Mouse (Mus musculus): ENCODE measurements at regions not wholly inside any gene's neighbourhood (a gene's known extent, or its start where the extent isn't known, plus 50 kb on each side); places are given as distances from the start of the nearest gene placed in this dataset.

DNA sequence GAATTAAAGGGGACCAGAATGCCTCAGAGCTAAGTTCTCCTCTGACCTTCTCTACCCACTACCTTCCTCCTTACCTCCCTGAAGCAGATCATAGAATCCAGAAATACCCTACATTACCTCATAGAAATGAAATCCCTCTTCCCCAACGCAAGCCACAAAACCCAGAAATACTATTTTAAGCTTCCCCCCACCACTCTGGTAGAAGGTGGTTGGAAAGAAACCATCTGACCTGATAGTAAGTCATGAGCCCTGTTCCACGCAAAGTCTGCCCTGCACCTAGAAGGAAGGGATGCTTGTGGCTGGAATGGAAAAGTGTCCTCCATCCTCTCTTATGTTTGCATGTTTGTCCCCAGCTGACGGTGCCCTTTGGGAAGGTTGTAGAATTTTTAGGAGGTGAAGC, 283.8 kb downstream of the Spry2 start:
- no peaks in the 10 kb centered on the region for H3K27me3 ChIP-seq (replicated peaks)
- WGBS, result 94% methylated on average over 3 of the region's 3 CpGs
- no peak overlapping the region for H3K4me3 ChIP-seq
- H3K36me3 ChIP-seq, result no peaks in the 10 kb centered on the region
- no peaks in the 10 kb centered on the region for H3K9me3 ChIP-seq
- ATAC-seq (ENCODE audit: low FRiP score, low read depth), result no peak
- no peak overlapping the region for H3K9ac ChIP-seq
- H3K4me1 ChIP-seq, result no peaks in the 10 kb centered on the region
- no peak overlapping the region for H3K4me2 ChIP-seq (replicated peaks)
- H3K27ac ChIP-seq, result no peak overlapping the region

DNA sequence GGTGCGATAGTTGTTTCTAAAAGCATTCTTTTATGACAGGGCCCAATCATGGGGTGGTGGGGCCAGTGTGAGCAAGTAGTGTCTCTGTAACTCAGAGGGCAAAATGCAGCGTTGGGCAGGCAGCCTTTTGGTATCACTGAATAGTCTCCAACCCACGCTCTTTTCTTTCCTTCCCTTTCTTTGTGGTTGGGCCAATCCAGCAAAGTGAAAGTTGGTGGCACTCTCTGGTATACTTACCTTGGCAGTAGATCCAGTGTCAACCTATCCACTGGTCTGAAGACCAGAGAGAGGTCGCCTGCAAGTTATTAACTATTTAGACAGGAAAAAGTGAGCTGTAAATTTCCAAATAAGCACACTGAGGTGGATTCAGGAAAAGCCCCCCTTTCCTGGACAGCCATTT, 287.8 kb downstream of the Spry2 start:
- Histone ChIP-seq H3K4me1 (no peaks in the 10 kb centered on the region), H3K27me3 (replicated peaks) (no peaks in the 10 kb centered on the region), H3K36me3 (no peaks in the 10 kb centered on the region), H3K4me3 (no peak overlapping the region), H3K9me3 (no peaks in the 10 kb centered on the region), H3K27ac (no peak overlapping the region), H3K4me2 (replicated peaks) (no peak overlapping the region), H3K9ac (no peak overlapping the region)
- ATAC-seq (ENCODE audit: low FRiP score, low read depth), result no peak
- 87% methylated on average over 4 of the region's 4 CpGs for WGBS

DNA sequence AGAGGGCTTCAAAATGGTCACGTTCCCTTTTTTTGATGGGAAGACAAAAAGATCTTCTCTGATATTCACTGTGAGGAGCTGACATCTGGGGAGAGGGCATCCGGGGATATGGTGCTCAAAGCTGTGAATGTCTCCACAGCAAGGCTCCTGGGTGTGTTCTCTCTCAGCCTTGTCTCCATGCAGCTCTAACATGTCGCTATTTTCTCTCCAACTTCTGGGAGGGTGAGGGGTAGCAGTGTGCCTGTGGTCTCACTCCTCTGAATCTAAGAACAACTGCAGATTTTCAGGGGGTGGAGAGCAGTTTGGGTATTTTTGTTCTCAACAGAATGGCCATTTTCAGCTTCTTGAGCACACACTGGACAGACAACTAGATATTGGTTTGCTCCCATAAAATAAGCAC, 290.1 kb downstream of the Spry2 start:
- Histone ChIP-seq H3K9me3 (no peaks in the 10 kb centered on the region), H3K27me3 (replicated peaks) (no peaks in the 10 kb centered on the region), H3K27ac (no peak overlapping the region), H3K4me2 (replicated peaks) (no peak overlapping the region), H3K4me1 (no peaks in the 10 kb centered on the region), H3K4me3 (no peak overlapping the region), H3K9ac (no peak overlapping the region), H3K36me3 (no peaks in the 10 kb centered on the region)
- ATAC-seq (ENCODE audit: low FRiP score, low read depth), result no peak
- WGBS, result 87% methylated on average over 3 of the region's 3 CpGs

DNA sequence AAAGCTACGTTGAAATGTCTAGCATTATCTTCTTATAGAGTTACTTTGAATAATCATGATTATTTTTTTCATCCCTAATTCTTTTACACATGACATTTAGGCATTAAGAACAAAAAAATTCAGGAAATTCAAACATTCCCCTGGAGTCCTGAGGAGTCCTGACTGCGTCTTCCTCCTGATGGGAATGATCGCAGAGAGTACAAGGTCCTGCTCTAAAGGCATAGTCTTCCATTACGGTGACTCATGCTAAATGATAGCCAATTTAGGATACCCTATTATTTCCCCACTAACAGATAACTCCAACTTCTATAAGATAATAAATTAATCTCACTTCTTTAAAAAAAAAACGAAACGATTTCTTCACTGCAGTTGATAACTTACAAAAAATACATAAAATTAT, 292.2 kb downstream of the Spry2 start:
- Histone ChIP-seq H3K4me1 (no peaks in the 10 kb centered on the region), H3K9ac (no peak overlapping the region), H3K27me3 (replicated peaks) (no peaks in the 10 kb centered on the region), H3K27ac (no peak overlapping the region), H3K4me2 (replicated peaks) (no peak overlapping the region), H3K4me3 (no peak overlapping the region), H3K9me3 (0 out of 2 replicates have a peak, but pooled peaks cover 5% of the 10 kb centered on the region), H3K36me3 (no peaks in the 10 kb centered on the region)
- WGBS, result 92% methylated on average over 6 of the region's 6 CpGs
- no peak for ATAC-seq (ENCODE audit: low FRiP score, low read depth)

DNA sequence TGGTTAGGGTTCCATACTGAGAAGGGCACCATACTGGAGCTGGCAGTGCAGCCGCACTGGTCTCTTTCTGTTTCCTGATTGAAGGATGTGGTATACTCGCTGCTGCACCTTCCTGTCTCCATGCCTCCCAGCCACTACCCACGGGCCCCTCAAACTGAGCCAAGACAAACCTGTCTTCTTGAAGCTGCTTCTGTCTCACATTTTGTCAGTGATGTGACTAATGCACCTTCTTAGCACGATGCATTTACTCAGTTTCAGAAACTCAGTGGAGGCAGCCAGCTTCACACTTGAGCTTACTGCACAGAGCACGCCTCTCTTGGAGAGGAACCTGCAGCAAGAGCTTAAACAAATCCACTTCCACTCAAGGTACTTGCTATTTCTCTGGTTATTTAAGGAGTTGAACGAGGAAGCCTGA, 293.6 kb downstream of the Spry2 start:
- 84% methylated on average over 6 of the region's 6 CpGs for WGBS
- H3K9me3 ChIP-seq, result 0 out of 2 replicates have a peak, but pooled peaks cover 5% of the 10 kb centered on the region

DNA sequence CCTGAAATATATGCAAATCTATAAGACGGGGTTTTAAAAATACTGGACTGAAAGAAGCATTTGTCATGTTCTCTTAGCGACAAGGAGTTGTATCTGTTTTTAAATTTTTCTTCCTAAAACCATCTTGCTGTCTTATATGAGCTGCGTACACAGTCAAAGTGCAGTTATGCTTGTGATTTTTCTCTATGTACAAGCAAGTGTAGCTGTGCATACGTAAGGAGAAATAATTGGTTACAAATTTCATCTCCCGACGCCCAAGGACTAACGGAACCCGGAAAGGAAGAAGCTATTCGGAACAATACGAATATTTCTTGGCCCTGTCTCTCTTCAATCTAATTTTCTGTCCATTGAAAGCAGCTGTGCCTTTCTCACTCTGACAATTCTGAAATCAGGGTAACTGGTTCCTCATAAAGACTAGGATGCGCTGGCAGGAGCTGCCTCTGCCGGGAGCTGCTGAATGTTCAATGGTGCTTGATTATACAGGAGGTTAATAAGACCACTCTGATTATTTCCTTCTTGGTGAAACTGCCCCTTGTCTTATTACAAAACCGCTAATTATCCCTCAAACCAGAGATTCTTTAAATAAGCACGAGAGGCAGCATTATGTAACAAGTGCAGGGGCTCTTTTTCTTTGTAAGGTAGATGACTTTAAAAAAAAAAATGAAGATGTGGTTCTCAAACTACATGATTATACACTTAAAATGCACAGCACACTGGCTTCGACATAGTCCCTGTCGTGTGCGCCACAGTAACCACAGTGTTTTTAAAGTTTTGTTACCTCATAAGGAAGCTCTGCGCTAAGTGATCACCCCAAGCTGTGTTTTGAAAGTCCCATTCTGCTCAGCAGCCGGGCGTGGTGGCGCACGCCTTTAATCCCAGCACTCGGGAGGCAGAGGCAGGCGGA, 296.8 kb downstream of the Spry2 start:
- ATAC-seq (ENCODE audit: low FRiP score, low read depth), result no peak; the same call in 1 of the 2 replicates
- H3K27ac ChIP-seq, result no peak overlapping the region
- no peak overlapping the region for H3K4me2 ChIP-seq (replicated peaks)
- 90% methylated on average over 24 of the region's 24 CpGs for WGBS
- no peaks in the 10 kb centered on the region for H3K36me3 ChIP-seq
- no peaks in the 10 kb centered on the region for H3K27me3 ChIP-seq (replicated peaks)
- H3K4me1 ChIP-seq, result no peaks in the 10 kb centered on the region
- H3K9me3 ChIP-seq, result 0 out of 2 replicates have a peak, but pooled peaks cover 5% of the 10 kb centered on the region
- no peak overlapping the region for H3K9ac ChIP-seq
- H3K4me3 ChIP-seq, result no peak overlapping the region

More for the DNA sequence above, 293.6 kb downstream of the Spry2 start:
- Histone ChIP-seq H3K4me1 (no peaks in the 10 kb centered on the region), H3K36me3 (no peaks in the 10 kb centered on the region), H3K27ac (no peak overlapping the region), H3K4me2 (replicated peaks) (no peak overlapping the region), H3K4me3 (no peak overlapping the region), H3K27me3 (replicated peaks) (no peaks in the 10 kb centered on the region), H3K9ac (no peak overlapping the region)
- ATAC-seq (ENCODE audit: low FRiP score, low read depth), result no peak

DNA sequence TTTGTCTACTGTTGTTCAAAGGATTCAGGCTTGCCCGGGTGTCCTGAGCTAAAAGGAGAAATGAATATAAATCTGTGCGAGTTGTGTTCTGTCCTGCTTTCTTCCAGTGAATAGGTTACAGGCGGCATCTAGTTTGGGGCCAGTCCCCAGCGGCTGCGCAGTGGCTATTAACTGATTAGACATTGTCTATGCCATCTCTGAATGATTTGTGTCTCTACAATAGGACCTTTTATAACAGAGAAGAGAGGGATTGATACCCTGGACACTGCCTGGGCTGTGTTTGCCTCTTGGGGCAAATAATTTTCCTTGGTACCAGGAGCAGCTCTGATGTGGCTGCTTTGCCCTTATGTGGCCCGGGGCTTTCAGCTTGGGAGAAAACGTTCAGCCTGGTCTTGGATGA, 306.9 kb downstream of the Spry2 start:
- no peak overlapping the region for H3K27ac ChIP-seq
- no peak overlapping the region for H3K4me2 ChIP-seq (replicated peaks)
- 47% methylated on average over 7 of the region's 7 CpGs for WGBS
- H3K4me3 ChIP-seq, result no peak overlapping the region
- H3K4me1 ChIP-seq, result no peaks in the 10 kb centered on the region
- H3K9ac ChIP-seq, result no peak overlapping the region
- H3K9me3 ChIP-seq, result no peaks in the 10 kb centered on the region
- peak; percentile 51 for ATAC-seq (ENCODE audit: low FRiP score, low read depth)
- no peaks in the 10 kb centered on the region for H3K27me3 ChIP-seq (replicated peaks)
- H3K36me3 ChIP-seq, result no peaks in the 10 kb centered on the region

DNA sequence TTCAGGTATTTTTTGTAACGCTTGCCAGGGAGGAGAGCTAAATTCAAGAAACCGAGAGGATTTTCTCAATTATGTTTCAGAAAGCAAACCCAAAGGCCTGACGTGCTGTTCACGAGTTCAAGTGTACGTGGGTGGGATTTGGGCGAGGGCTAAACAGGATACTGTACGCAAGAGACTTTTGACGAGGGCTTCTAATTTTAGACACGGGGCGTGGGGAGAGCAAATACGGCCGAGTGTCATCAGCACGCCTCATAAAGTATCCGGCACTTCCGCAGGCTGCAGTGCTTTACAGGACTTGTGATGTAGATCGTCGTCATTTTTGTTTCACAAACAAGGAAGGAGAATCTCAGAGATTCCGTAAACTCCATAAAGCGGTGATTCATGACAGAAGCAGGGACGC, 307.4 kb downstream of the Spry2 start:
- Histone ChIP-seq H3K27me3 (replicated peaks) (no peaks in the 10 kb centered on the region), H3K9ac (no peak overlapping the region), H3K36me3 (no peaks in the 10 kb centered on the region), H3K4me3 (no peak overlapping the region), H3K9me3 (no peaks in the 10 kb centered on the region), H3K27ac (no peak overlapping the region), H3K4me1 (no peaks in the 10 kb centered on the region), H3K4me2 (replicated peaks) (no peak overlapping the region)
- peak; percentile 14; the same call in 1 of the 2 replicates for ATAC-seq (ENCODE audit: low FRiP score, low read depth)
- WGBS, result 77% methylated on average over 20 of the region's 20 CpGs

DNA sequence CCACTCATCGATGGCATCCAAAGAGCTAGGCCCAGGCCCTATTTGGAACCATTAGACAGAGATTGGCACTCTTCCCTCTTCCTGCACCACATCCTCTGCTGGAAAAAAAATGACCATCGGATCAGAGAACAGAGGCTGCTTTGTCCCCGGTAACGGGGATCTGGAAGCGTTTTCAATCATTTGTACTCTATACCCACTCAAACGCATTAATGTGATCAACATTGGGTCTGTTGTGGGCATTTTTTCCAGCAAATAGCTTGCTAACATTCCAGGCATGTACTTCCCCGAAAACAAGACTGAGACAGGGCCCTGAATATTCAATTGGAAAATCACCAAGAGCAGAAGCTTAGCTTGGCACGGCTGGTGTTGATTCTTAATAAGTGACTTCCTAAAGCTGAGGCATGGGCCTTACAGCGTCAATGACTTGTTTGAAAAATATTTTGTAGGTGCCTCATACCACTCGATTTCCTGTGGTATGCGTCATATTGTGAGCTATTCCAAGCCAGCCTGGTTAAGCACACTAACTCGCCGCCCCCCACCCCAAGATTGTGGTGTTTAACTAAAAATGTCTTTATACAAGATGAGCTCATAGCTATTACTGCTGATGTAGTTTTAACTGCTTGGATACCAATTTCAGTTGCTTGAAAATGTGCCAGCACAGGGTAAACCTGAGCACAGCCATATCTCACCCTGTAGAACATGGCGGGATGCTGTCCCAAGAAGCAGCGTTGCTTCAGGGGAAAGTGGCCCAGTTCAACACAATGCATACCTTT, 308.0 kb downstream of the Spry2 start:
- H3K27ac ChIP-seq, result 0 out of 2 replicates have a peak overlapping the region, but pooled peaks have one; percentile 22
- H3K9ac ChIP-seq, result no peak overlapping the region
- no peaks in the 10 kb centered on the region for H3K27me3 ChIP-seq (replicated peaks)
- no peak overlapping the region for H3K4me3 ChIP-seq
- WGBS, result 61% methylated on average over 15 of the region's 15 CpGs
- no peaks in the 10 kb centered on the region for H3K9me3 ChIP-seq
- no peaks in the 10 kb centered on the region for H3K4me1 ChIP-seq
- no peaks in the 10 kb centered on the region for H3K36me3 ChIP-seq
- ATAC-seq (ENCODE audit: low FRiP score, low read depth), result peak; percentile 85
- H3K4me2 ChIP-seq (replicated peaks), result no peak overlapping the region

DNA sequence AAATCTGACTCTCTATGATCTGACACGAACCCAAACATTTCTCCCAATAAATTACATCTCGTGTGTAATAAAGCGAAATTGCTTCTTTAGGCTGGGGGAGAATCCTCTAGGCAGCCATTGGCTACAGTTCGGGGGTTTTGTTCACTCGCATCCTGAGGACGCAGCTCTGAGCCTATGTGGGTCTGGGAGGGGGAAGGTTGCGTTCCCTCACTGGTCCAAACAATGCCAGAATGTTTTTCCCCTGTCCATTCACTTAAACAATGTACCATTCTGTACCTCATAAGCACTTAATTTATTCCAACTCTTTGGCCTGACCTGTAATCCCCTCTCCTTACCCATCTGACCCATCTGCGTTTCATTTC, 308.6 kb downstream of the Spry2 start:
- Histone ChIP-seq H3K27ac (no peak overlapping the region), H3K9ac (no peak overlapping the region), H3K4me1 (no peaks in the 10 kb centered on the region), H3K9me3 (no peaks in the 10 kb centered on the region), H3K4me2 (replicated peaks) (no peak overlapping the region), H3K27me3 (replicated peaks) (no peaks in the 10 kb centered on the region), H3K36me3 (no peaks in the 10 kb centered on the region), H3K4me3 (no peak overlapping the region)
- peak; percentile 63 for ATAC-seq (ENCODE audit: low FRiP score, low read depth)
- 55% methylated on average over 8 of the region's 8 CpGs for WGBS

DNA sequence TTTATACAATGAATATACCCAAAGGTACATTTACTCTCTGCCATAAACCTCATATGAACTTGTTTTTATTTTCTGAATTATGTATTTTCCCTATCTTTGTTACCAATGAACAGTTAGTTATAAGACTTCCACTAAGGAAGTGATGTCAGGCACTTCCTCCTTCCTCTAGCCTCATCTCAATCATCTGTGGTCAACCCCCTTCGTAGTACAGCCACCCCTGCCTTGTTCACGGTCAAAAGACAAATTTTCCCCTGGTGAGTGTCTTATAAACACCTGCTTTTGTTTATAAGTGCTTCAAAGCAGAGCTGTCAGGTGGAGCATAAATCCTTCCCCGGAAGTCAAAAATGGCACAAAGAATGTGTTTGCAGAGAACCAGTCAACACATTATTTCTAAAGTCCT, 312.0 kb downstream of the Spry2 start:
- Histone ChIP-seq H3K4me1 (no peaks in the 10 kb centered on the region), H3K27me3 (replicated peaks) (no peaks in the 10 kb centered on the region), H3K9me3 (no peaks in the 10 kb centered on the region), H3K9ac (no peak overlapping the region), H3K36me3 (no peaks in the 10 kb centered on the region), H3K27ac (no peak overlapping the region), H3K4me3 (no peak overlapping the region), H3K4me2 (replicated peaks) (no peak overlapping the region)
- 51% methylated on average over 3 of the region's 3 CpGs for WGBS
- ATAC-seq (ENCODE audit: low FRiP score, low read depth), result no peak

DNA sequence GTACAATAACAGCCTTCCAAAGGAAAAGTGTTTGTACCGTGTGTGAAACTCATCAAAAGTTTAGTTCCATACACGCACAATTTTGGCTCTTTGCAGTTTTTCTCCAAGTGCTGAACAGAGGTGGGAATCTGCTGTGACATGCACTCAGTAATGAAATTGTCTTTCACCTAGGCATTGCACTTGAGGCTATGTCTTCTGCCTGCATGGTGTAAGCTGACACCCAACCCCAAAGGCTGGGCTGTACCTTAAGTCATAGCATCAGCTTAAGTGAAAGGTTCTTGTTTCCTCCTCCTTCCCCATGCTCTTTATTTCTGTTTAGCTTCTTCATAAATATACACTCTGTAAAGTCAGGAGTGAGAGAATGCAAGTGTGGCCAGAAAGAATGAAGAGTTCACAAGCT, 313.1 kb downstream of the Spry2 start:
- no peaks in the 10 kb centered on the region for H3K9me3 ChIP-seq
- H3K4me1 ChIP-seq, result no peaks in the 10 kb centered on the region
- no peak overlapping the region for H3K9ac ChIP-seq
- WGBS, result 83% methylated on average over 2 of the region's 2 CpGs
- H3K4me2 ChIP-seq (replicated peaks), result no peak overlapping the region
- ATAC-seq (ENCODE audit: low FRiP score, low read depth), result no peak
- no peaks in the 10 kb centered on the region for H3K36me3 ChIP-seq
- H3K27ac ChIP-seq, result no peak overlapping the region
- no peaks in the 10 kb centered on the region for H3K27me3 ChIP-seq (replicated peaks)
- H3K4me3 ChIP-seq, result no peak overlapping the region
